Mouse (Mus musculus) A20 (cell line): Measurements from ENCODE around the gene Sccpdh.
"Not testable (repeated sequence)": the region's sequence is repeated elsewhere in the genome, so short reads cannot be mapped to it uniquely, and the experiment has no call there.

Experiments
- DNase-seq: peaks from one replicate; pipeline ENCODE4 v3.0.0-alpha.2; 2011; ENCODE audit warnings: low read depth, low spot score

Gene Sccpdh

DNA sequence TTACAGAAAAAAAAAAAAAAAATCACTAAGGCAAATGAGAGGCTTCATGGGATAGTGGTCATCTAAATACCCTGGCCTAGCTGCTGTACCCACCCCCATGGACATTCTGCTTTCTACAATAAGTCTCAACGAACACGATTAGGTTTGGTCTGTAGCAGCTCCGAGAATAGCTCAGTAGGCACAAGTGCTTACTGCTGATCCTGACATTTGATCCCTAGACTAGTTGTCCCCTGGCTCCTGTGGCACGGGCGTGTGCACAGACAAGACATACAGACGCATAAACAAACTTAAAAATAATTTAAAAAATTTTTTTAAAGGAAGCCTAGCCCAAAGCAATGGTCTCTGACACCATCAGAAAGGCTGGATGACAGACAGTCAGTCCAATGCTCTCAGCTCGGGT lies 560 bp upstream of the Sccpdh start:
- no peak for DNase-seq

DNA sequence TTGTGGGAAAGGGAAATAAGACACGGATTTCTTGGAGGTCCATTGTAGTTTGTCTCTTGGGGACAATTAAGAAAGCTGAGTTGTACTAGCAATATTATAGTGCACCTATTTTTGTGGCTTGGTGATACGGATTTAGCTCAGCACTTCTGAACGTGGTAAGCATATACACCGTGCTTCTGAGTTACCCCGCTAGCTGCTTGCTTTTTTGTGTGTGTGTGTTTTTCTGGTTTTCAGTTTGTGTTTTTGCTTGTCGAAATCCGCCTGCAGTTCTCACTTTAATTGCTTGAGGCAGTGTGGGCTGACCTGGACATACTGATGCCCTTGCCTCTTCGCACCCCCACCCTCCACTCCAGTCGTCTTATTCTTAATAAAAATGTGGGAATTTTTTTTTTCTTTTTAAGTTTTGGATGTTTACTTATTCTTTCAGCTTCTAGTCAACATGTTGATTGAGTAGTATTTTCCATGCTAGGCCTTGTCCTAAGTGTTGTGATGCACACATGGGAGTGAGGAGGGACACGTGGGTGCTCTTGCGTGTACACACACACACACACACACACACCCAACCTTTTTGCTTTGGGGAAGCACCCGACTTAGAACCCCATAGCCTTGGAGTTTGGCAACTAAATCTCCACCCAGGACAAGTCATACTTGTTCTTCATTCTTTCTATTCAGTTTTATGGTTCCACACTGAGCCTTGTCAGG lies 977 bp downstream of the Sccpdh start:
- DNase-seq: peak; percentile 69

DNA sequence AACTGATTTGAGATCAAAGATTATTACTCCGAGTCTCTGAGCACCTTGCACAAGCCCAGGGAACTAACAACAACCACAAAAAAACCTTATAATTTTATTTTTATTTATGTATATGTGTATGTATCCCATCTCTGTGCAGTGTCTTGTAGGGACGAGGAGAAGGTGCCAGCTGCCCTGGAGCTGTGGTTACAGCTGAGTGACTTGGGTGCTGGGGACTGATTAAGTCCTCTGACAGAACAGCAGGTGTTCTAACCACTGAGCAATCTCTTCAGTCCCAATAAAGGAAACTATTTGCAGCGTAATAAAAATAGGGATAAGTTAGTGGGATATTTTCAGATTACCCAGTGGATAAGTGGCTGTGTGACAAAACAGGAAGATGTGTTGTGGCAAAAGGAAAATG lies 6.3 kb downstream of the Sccpdh start:
- DNase-seq: no peak

- DNase-seq: no peak
Observed at GRCm38 (mm10) chr1:179677031-179677430, 9.0 kb downstream of the Sccpdh start.

GRCm38 (mm10) chr1:179679326-179679725 lies 11.3 kb downstream of the Sccpdh start:
- no peak for DNase-seq

- not testable (repeated sequence) for DNase-seq
Observed at GRCm38 (mm10) chr1:179682753-179683152, 14.7 kb downstream of the Sccpdh start.

DNA sequence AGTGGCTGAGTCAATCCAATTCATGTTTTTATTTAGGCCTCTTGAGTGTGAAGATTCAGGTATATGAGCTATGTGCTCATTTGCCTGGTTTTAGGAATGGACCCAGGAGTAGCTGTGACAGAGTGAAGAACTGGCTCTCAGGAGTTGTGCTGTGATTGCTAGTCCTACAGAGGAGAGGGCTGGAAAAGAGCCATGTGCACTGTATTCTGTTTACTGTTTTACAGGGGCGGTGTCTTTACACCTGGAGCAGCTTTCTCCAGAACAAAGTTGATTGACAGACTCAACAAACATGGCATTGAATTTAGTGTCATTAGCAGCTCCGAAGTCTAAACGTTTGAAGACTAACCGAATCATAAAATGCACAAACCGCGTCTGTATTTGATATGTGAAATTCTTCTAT lies 18.3 kb downstream of the Sccpdh start:
- DNase-seq: no peak

DNA sequence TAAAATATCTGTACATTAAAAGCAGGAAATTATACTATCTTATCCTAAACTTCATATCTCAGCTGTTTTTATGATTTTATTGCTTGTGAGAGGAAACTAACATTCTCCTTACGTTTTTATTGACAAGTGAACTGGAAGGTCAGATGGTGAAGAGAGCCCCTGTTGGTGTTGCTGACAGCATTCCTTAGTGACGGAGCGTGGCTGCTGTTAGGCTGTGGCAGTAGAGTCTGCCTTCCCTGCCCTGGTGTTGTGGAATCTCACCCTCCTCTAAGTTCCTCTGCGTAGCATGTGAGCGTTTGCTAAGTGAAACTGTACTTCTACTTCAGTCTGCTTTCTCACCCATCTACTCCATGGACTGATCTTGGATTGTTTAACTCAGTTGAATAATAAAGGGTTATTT lies 18.8 kb downstream of the Sccpdh start:
- no peak for DNase-seq

GRCm38 (mm10) chr1:179687305-179687704 lies 19.3 kb downstream of the Sccpdh start:
- DNase-seq: no peak

DNA sequence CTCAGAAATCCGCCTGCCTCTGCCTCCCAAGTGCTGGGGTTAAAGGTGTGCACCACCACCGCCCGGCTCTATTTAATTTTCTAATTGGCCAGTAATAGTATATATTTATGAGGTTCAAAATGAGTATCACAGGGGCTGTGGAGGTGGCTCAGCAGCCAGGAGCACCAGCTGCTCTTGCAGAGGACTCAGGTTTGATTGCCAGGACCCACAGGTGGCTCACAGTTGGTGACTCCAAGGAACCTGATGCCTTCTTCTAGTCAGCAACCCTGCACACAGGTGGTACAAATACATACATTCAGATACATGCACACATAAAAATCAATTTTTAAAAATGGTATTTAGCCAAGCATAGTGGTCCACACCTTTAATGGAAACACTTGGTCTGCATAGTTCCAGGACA lies 20.0 kb downstream of the Sccpdh start:
- no peak for DNase-seq

DNA sequence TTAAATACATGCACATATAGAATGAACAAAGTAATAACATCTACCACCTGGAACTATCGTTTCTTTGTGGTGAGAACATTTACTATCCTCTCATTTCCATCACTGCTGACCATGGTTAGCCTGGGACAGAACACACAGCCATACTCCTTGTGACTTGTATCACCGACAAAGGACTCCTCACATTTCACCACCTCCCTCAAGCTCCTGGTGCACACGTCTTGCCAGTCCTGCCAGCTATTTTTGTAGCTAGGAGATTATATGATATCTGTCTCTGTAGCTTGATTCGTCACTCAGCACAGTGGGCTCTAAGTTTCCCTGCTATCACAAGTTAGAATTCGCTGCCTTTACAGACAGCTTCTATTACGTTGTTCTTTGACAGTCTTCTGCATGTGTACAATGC lies 20.4 kb downstream of the Sccpdh start:
- no peak for DNase-seq

GRCm38 (mm10) chr1:179688914-179689313 lies 20.9 kb downstream of the Sccpdh start:
- DNase-seq: no peak

DNA sequence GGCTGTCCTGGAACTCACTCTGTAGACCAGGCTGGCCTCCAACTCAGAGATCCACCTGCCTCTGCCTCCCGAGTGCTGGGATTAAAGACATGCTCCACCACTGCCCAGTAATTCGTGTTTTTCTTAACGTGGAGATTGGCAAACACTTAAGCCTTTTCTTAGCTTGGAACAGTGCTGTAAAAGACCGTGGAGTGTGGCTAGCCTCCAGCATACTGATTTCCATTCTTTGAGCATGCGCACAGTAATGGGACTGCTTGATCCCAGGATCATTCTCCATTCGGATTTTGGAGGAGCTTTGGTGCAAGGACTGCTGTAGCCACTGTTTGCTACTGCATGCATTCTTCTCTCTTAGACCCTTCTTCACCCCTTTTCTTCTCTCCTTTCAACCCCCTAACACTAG lies 21.5 kb downstream of the Sccpdh start:
- no peak for DNase-seq

DNA sequence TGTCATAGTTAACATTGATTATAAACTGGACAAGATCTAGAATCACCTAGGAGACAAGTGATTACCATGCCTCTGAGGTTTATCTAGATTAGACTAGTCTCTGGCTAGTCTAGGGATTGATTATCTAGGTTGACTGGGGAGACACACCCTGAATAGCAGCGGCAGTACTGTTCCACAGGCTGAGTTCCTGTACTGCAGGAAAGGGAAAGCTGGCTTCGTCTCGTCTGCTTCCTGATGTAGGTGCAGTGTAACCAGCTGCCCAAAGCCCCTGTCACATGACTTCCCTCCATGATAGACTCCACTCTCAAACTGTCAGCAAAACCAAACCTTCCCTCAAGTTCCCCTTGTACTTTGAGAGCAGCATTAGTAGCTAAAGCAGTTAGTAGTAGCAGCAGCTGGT lies 36.1 kb downstream of the Sccpdh start:
- DNase-seq: no peak

GRCm38 (mm10) chr1:179705154-179705553 lies 37.1 kb downstream of the Sccpdh start:
- DNase-seq: no peak

- DNase-seq: no peak
Observed at GRCm38 (mm10) chr1:179709390-179709789, 41.4 kb downstream of the Sccpdh start.

DNA sequence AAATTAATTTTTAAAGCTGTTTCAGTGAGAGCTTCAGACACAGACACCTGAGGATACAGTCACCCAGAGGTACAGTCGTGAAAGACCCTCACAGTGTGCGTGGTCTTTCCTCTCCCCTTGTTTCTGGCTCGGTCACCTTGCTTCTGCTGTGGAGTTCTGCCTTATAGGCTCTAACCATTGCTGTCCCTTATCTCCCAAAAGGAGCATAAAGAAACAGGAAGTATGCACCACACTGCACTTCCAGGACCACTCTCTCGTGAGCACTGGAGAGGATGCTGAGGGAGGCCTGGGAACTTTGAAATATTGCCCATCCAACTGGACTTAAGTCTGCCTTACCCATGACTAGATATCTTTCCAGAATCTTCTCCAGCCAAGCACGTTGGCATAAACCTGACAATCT lies 42.7 kb downstream of the Sccpdh start:
- DNase-seq: no peak

GRCm38 (mm10) chr1:179712658-179713057 lies 44.6 kb downstream of the Sccpdh start:
- DNase-seq: no peak

DNA sequence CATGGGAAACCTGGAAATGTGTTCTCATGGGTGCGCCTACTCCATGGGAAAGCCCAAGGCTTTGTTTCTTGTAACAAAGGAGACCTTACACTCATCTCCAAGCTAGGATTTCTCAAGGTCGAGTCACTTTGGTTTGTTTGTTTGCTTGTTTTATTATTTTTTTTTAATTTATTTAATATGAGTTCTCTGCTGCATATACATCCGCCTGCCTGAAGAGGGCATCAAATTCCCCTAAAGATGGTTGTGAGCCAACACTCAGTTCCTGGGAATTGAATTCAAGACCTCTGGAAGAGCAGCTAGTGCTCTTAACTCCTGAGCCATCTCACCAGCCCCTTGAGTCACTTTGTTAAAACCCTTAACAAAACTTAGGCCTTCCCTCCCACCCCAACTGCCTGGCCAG lies 45.4 kb downstream of the Sccpdh start:
- DNase-seq: no peak

- not testable (repeated sequence) for DNase-seq
Observed at GRCm38 (mm10) chr1:179715289-179715688, 47.3 kb downstream of the Sccpdh start.

DNA sequence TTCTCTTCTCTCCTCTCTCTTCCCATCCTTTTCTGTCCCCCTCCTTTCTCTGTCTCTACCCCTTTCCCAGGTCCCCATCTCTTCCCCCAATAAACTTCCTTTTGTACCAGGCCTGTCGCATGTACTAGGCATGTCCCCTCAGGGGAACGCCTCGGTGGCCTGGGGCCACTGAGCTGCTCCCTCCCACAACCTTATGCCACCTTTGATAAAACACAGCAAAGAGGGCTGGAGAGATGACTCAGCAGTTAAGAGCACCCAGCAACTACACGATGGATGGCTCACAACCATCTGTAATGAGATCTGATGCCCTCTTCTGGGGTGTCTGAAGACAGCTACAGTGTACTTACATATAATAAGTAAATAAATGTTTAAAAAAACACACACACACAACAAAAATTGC lies 47.8 kb downstream of the Sccpdh start:
- DNase-seq: no peak

DNA sequence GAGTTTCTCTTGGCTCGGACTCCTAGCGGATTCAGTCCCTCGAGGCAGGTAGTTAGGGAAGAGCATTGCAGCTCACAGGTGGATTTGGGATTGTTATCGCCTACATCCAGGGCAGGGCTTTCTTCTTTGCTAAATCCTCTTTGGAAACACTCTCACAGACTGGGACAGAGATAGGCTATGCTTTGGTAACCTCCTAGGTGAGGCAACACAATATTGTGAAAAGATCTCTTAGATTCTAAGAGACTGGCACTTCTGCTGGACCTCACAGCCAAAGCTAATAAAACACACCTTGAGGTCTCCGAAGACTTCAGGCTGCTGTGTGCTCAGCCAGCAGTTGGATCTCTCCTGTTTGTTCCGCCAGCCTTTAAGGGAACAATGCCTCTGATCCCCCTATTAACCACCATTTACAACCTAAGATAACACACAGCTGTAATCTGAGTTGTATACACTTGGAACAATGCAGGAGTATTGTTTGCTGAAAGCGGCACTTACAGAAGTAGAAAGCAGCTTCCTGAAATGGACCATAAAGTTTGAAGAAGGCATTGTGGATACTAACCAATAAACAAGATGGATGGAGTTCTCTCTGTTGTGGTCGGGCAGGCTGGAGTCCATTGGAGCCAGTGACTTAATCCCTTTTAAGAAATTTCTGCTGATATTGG lies 54.9 kb downstream of the Sccpdh start:
- no peak for DNase-seq

DNA sequence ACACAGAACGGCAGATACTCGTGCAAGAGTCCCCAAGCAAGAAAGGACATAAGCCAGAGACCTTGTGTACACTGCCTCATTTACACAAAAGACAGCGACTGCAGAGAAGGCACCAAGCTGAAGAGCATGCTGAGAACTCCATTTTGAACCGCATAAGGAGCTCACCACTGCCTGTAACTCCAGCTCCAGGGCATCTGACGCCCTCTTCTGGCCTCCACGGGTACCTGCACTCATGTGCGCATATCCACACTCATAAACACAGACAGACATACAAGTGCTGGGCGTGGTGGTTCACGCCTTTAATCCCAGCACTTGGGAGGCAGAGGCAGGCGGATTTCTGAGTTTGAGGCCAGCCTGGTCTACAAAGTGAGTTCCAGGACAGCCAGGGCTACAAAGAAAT lies 60.7 kb downstream of the Sccpdh start:
- DNase-seq: no peak

DNA sequence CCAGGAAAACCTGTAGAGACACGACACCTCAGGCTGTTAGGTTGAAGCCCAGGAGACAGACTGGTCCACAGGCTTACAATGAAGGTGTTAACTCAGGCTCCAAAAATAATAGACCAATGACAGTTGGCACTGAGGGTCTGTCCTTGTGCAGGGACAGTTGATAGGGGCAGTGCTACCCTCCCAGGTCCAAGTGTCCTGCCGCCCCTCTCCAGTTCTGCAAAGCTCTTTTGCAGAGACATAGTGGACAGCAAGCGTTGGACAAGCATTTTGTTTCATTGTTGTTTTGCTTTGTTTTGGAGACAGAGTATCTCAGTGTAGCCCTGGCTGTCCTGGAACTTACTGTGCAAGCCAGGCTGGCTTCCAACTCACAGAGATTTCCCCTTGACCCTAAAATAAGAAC lies 63.4 kb downstream of the Sccpdh start:
- no peak for DNase-seq
